Mouse (Mus musculus) gastrocnemius, adult 2 months (tissue): ENCODE data around the gene Dcbld2. TPM values are rescaled to one million over a fixed set of nuclear protein-coding genes. Genes with fewer than 3 reads are reported as not detected.

Source experiments
- DNase-seq: peaks from one replicate; pipeline ENCODE4 v3.0.0; 2022
- H3K27ac ChIP-seq: fragments of 200-600 bp; 2 replicates; pipeline ENCODE4 v1.8.1; 2022; ENCODE audit warnings: mild to moderate bottlenecking
- H3K4me3 ChIP-seq: fragments of 200-600 bp; 2 replicates; pipeline ENCODE4 v1.8.1; 2022; ENCODE audit warnings: mild to moderate bottlenecking, moderate library complexity
- CTCF ChIP-seq: fragments of 200-600 bp; IDR thresholded peaks from 2 replicates; pipeline ENCODE4 v1.8.1; 2022; ENCODE audit warnings: antibody characterized with exemption, mild to moderate bottlenecking, moderate library complexity
- intact Hi-C: fragments of 180-260 bp; cut with DNase I; formaldehyde crosslinking; loops from one replicate; pipeline ENCODE4 v1.15.1; 2025
- long read RNA-seq, 2 experiments: library from polyadenylated mRNA; stranded (forward); transcript quantifications; one replicate each; pipeline ENCODE4 v2.0.0; 2021
- total RNA-seq, 2 experiments: library from RNA; stranded (reverse); gene quantifications; 2 replicates each; pipeline ENCODE4 v1.2.3; 2021

Gene Dcbld2
- total RNA-seq: 1 to 10 TPM; 4.0 to 6.3 TPM
- long read RNA-seq, experiment 1, full-length matches to known transcripts: 4 of 9 reads
- long read RNA-seq, experiment 1, partial matches to known transcripts: 1 of 9 reads
- long read RNA-seq, experiment 1, other reads (novel, unspliced or antisense): 4 of 9 reads
- long read RNA-seq, experiment 2, full-length matches to known transcripts: 1 of 2 reads
- long read RNA-seq, experiment 2, partial matches to known transcripts: 0 of 2 reads
- long read RNA-seq, experiment 2, other reads (novel, unspliced or antisense): 1 of 2 reads

- peak; percentile 99 for DNase-seq
- H3K4me3 ChIP-seq: peak within 1 kb of the TSS; percentile 92
- no peak for TF ChIP-seq CTCF
- intact Hi-C loops: loop anchor here (5.0 kb wide), 2 partner anchors 44 to 1691 kb away; partner anchors contain the start of gene Tfg
- peak within 1 kb of the TSS; percentile 88 for H3K27ac ChIP-seq
Observed at GRCm38 (mm10) chr16:58408062-58408486, at the start of gene Dcbld2. Gene Dcbld2, plus strand, starts transcription at chr16:58408443.

GRCm38 (mm10) chr16:58377170-58377569, 31.1 kb upstream of the Dcbld2 start:
- peak; percentile 56 for DNase-seq
- H3K4me3 ChIP-seq: no peak overlapping the region
- intact Hi-C loops: no loop called here
- peak overlapping the region; percentile 44 for H3K27ac ChIP-seq
- no peak for TF ChIP-seq CTCF

- no peak for TF ChIP-seq CTCF
- intact Hi-C loops: no loop called here
- DNase-seq: no peak
- Histone ChIP-seq H3K4me3 (no peak overlapping the region), H3K27ac (peak overlapping the region; percentile 50; the same call in 1 of the 2 replicates)
Observed at GRCm38 (mm10) chr16:58377756-58378503, 30.3 kb upstream of the Dcbld2 start.

- no peak for TF ChIP-seq CTCF
- intact Hi-C loops: no loop called here
- Histone ChIP-seq H3K4me3 (no peak overlapping the region), H3K27ac (no peak overlapping the region)
- DNase-seq: no peak
Observed at GRCm38 (mm10) chr16:58386241-58386757, 21.9 kb upstream of the Dcbld2 start.

GRCm38 (mm10) chr16:58389143-58389755, 19.0 kb upstream of the Dcbld2 start:
- DNase-seq: no peak
- intact Hi-C loops: no loop called here
- Histone ChIP-seq H3K27ac (peak overlapping the region; percentile 62), H3K4me3 (no peak overlapping the region)
- TF ChIP-seq CTCF: no peak

- H3K4me3 ChIP-seq: no peak overlapping the region
- intact Hi-C loops: no loop called here
- TF ChIP-seq CTCF: no peak
- DNase-seq: no peak
- H3K27ac ChIP-seq: no peak overlapping the region
Observed at GRCm38 (mm10) chr16:58393036-58393435, 15.2 kb upstream of the Dcbld2 start.

DNA sequence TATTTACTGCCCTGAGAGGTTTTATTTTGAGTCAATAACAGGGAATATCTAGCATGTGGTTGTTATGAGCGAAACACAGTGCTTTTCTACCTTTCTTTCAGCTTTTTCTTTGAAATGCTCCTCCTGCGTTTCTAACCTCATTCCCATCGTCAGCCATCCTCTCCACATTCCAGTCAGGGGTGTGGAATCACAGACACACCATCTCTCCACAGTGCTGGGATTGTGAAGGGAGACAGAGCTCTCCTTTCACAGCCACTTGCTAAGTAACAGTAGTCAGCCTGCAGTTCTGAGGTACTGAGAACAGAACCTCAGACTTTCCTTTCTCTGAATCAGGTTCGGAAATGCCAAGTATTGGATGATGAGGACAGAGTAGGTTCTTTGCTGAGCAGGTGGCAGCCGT, 14.1 kb upstream of the Dcbld2 start:
- no peak for TF ChIP-seq CTCF
- Histone ChIP-seq H3K4me3 (no peak overlapping the region), H3K27ac (no peak overlapping the region)
- DNase-seq: no peak
- intact Hi-C loops: no loop called here

GRCm38 (mm10) chr16:58398604-58399003, 9.6 kb upstream of the Dcbld2 start:
- intact Hi-C loops: no loop called here
- H3K27ac ChIP-seq: no peak overlapping the region
- TF ChIP-seq CTCF: no peak
- no peak for DNase-seq
- H3K4me3 ChIP-seq: no peak overlapping the region

GRCm38 (mm10) chr16:58401079-58401478, 7.2 kb upstream of the Dcbld2 start:
- intact Hi-C loops: no loop called here
- no peak for DNase-seq
- no peak for TF ChIP-seq CTCF

DNA sequence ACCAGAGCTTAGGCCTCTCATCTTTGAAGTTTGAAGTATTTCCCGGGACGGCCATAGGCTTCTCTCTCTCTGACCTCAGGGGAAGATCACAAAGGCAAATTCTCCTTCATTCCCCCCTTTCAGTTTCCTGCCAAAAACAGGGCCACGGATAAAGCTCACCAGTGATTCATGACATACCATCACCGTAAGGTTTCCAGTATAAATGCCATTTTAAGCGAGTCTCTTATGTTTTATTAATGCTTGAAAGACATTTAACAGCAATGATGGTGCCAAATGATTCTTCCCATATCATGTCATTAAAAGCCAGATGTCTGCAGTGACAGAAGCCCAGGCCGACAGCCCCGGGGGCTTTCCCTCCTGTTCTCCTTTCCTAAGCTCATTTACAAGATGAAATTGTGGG, 3.6 kb upstream of the Dcbld2 start:
- no peak for TF ChIP-seq CTCF
- no peak overlapping the region for H3K4me3 ChIP-seq
- no peak for DNase-seq
- intact Hi-C loops: loop anchor here (5.0 kb wide), 2 partner anchors 48 to 1687 kb away; partner anchors contain the start of gene Tfg
- no peak overlapping the region for H3K27ac ChIP-seq

More at GRCm38 (mm10) chr16:58401079-58401478, 7.2 kb upstream of the Dcbld2 start:
- H3K4me3 ChIP-seq: no peak overlapping the region
- no peak overlapping the region for H3K27ac ChIP-seq

DNA sequence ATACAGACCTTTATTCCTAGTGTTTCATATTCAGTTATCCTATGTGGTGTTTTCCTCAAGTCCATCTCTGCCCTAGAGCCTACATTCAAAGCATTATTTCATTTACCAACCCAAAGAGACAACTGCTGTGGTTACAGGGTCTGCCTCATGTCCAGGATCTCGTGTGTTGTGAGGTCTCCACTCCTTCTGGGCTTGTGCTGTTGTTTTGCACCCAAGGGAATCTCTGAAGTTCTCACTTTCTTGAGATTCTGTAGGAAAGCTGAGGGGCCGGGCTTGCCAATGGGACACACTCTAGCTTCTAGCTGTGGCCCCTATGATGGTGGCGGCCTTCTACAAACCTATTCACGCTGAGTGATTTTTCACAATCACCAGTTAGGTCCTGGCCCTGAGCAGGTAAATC, 3.0 kb upstream of the Dcbld2 start:
- no peak for TF ChIP-seq CTCF
- no peak overlapping the region for H3K4me3 ChIP-seq
- intact Hi-C loops: loop anchor here (5.0 kb wide), 2 partner anchors 47 to 1688 kb away; partner anchors contain the start of gene Tfg
- no peak for DNase-seq
- no peak overlapping the region for H3K27ac ChIP-seq

- DNase-seq: peak; percentile 55
- intact Hi-C loops: loop anchor here (5.0 kb wide), 2 partner anchors 44 to 1691 kb away; partner anchors contain the start of gene Tfg
- TF ChIP-seq CTCF: no peak
- Histone ChIP-seq H3K27ac (peak overlapping the region; percentile 88), H3K4me3 (peak overlapping the region; percentile 92)
Observed at GRCm38 (mm10) chr16:58408487-58409281, 441 bp downstream of the Dcbld2 start.
